Mouse (Mus musculus) urinary bladder, postnatal 14 days (tissue): Measurements from ENCODE around the gene Dennd6a.
"Not testable (repeated sequence)": the region's sequence is repeated elsewhere in the genome, so short reads cannot be mapped to it uniquely, and the experiment has no call there.

Experiments used
- DNase-seq: peaks from one replicate; pipeline ENCODE4 v3.0.0; 2021; ENCODE audit warnings: low spot score

Dennd6a gene

DNA sequence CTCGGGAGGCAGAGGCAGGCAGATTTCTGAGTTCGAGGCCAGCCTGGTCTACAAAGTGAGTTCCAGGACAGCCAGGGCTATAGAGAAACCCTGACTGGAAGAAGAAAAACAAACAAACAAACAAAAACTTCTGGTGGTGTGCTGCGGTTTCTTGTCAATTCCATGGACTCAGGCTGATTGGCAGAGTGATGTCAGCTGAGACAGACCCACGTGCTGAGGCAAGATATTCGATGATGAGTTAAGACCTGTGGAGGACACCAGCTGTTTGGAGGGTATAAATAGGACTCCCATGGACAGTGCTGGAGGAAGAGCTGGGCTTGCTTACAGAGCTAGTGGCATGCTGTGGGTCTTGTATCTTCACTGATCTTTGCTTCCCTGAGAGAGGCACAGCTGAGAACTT lies at the start of gene Dennd6a:
Gene Dennd6a (plus strand): TSS at position 301 of the 400 bp plus-strand sequence.
- not testable (repeated sequence) for DNase-seq

DNA sequence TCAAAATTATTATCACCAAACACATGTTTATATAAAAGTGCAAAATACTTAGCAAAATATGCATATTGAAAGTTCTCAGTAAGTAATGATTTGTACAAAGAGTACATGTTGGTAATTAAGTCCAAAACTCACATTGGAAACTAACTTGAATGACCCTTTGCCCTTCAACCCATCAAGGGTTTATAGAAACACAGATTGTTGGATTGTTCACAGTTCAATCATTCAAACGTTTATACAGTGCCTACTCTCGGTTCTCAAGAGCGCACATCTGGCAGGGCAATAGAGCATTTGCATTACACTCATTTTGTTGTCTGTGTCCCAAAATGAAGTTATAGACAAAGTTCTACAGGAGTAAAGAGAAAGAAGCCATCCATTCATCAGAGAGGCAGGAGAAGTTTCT lies 47.7 kb upstream of the Dennd6a start:
- no peak for DNase-seq

DNA sequence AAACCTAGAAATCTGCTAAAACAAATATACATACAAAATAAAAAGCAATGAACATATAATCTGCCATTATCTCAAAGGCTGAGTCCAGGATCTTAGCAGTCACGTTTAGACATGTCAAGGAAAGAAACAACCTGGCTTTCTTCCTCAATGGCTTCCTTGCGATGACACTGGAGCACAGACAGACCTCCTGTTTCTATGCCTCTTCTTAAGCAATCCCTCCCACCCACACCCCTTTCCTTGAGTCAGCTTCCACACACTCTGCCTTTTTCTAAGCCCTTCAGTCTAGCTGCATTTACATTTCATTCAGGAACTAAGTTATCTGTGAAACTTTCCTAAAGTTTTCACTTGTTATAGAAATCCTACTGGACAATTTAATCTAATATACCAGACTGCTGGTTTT lies 45.4 kb upstream of the Dennd6a start:
- DNase-seq, result no peak

DNA sequence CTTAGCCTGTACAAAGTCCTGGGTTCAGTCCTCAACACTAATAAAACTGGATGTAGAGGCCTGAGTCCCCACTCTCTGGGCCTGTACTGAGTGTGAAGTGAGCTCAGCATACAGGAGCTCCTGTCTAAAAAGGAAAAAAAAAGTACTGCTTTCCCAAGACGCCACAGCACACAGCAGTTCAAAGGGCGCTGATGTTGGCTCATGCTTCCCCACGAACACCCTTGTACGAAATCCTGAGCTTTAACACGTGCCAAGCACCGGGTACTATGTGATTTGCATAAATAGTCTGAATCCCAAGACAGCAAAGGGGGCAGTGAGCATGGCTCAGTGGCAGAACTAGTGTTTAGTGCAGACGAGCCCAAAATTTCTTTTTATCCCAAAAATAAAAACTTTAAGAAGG lies 43.3 kb upstream of the Dennd6a start:
- DNase-seq, result no peak

DNA sequence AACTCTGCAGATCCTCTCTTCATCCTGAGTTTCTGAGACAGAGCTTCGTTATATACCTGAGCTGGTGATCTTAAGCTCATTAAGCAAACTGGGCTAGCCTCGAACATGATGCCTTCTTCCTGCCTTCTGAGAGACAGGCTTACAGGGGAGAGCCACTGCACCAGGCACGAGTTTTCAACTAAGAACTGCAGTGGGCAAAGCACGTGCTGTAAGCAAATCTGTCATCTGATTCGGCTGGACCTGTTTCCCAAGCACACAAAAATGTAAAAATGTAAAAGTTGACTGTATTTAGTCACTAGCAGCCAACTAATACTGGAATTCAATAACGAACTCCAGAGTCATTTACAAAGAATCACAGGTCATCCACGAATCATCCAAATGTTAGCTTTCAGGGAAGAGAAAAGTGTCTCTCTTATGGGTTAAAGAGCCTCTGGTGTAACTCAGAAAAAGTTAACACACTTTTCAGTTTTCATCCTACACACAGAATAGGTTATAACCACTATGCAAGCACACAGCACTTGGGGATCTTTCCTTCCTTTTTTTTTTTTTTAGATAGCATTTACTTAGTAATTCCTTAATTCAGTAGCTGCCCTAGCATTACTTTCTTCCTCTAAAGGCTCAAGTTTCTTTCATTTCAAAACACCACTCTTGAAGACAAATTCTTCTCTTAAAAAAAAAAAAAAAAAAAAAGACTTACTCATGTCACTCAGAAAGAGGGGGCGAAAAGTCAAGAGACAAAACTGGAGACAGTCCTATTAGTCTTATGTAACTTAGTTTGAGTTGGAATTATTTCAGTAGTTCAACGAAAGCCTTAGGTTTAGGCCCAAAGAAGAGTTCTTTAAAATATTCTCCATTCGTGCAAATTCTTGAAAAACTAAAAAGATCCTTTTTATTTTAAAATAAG lies 42.0 kb upstream of the Dennd6a start:
- no peak for DNase-seq

DNA sequence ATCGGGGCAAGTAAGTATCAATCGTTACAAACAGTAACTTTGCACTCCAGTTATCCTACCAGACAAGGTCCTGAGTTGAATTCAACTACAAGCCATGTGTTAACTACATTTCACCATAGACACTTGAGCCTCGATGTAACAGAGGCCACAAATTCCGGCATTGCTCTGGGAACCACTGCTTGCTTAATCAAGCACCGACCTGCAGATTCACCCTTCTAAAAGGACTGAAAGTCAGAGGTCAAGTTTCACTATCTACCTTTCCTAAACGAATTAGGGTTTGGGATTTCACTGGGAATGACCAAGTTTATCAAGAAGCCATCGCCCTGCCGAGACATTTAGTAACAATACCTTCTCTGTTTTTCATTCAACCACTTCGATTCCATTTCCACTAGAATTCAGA lies 40.9 kb upstream of the Dennd6a start:
- DNase-seq, result no peak

DNA sequence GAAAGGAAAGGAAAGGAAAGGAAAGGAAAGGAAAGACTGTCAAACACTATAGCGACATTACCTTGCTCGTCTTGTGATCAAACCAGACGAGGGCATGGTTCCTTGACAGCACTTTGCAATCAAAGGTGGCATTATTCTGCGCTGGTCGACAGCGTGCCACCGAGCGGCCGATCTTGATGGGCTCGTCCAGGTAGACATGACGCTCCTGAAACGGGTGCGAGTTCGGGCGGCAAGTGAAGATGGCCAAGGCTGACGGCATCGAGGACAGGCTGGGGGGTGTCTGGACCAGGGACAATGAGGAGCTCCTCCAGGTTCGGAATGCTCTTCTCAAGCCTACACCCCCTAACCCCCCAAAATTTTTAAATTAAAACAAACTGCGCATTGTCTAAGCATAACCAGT lies 40.4 kb upstream of the Dennd6a start:
- no peak for DNase-seq

DNA sequence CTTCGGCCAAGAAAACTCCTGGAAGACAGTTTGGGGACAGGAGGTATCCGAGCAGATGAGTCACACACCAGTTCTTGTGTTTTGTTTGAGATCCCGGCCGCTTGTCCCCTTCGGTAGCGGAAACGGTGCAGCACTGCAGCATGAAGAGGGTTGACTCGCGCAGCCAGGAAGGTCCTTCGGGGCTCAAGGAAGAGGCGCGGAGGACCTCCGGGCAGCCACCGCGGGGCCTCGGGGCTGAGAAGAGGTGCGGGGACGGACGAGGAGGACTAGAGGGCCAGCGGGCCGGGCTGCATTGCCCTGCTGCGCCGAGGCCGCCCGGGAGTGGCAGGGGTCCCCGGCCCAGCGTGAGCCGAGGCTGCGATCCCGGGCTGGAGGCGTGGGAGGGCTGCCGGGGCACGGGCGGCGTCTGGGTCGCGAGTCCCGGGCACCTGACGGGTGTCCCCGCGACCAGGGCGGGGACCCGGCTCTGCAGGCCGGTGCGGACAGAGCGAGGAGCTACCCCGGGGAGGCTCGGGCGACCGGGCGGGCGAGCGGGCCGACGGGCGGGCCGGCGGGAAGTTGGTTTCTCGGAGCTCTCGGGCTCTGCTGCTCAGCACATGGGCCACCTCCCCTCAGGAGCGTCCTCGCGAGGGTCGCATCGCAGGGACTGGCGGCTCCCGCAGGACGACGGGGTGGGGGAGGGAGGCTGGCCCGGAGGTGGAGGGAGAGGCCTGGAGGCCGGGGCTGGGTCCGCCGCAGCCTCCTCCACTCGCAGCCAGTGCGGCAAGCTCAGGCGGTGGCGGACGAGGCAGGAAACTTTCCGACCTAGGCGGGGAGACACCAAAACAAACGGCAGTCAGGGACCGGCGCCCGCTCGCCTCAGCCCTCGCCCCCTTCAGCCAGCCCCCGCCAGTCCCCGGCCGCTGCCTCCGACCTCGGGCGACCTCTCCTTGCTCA lies 39.6 kb upstream of the Dennd6a start:
- DNase-seq, result peak; percentile 49

DNA sequence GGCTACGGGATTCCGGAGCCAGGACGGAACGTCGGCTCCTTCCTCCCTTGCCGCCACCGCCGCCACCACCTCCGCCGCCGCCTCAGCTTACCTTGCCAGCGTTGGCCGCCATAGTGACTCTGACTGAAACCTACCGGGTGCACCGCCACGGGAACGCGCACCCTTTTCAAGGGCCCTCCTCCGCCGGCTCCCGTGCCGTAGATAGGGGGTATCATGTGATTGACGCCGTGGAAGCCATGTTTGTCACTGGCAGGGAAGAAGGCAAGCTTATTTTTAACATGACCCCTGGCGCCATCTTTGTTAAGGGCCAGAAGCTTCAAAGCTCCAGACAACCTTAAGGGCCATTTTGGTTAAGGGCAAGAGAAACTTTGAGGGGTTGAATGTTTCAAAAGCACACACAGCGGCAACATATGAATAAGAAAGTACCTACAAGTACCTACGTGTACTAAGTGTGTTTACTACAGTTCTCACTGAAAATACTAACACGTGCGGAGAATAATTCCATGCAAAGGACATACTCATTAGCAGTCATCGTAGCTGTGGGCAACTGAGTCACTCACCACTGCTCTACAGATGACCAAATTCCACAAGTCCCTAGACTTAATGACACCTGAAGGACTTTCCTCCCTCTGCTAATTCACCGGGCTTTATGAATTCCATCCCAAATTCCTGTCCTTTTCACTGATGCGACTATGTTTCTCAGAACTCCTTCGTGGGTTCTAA lies 38.7 kb upstream of the Dennd6a start, which contains the start of gene Slmap:
Gene Slmap (minus strand): TSS at position 175 of the 723 bp plus-strand sequence.
- DNase-seq, result peak; percentile 100

DNA sequence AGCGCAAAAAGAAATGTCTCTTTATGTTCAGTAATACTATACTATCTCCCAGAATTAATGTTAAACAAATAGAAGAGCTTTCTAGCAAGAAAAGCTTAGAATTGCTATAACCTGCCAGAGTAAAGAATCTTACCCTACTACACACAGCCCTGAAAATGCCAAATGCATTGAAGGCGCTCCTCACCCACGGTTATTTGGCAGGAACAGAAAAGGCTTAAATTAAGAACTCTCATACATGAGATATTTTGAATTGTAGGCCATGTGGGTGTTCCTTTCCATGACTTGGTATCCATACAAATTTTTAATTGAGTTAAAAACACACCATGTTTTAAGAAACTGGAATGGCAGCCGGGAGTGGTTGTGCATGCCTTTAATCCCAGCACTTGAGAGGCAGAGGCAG lies 34.4 kb upstream of the Dennd6a start:
- no peak for DNase-seq

DNA sequence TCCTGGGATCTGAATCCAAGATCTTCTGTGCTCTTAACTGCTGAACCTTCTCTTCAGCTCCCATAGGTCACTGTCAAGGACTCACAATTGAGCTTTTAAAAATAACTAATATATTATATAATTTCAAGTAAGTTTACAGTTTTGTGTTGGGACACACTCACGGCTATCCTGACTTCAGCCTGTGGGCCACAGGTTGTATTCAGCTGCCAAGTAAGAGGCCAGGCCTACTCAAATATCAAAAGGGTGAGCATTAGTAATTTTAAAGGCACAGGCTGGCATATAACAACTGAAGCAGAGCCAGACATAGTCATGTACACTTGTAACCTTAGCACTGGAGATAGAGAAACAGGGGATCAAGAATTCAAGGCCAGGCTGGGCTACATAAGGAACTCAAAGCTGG lies 33.1 kb upstream of the Dennd6a start:
- DNase-seq, result no peak

DNA sequence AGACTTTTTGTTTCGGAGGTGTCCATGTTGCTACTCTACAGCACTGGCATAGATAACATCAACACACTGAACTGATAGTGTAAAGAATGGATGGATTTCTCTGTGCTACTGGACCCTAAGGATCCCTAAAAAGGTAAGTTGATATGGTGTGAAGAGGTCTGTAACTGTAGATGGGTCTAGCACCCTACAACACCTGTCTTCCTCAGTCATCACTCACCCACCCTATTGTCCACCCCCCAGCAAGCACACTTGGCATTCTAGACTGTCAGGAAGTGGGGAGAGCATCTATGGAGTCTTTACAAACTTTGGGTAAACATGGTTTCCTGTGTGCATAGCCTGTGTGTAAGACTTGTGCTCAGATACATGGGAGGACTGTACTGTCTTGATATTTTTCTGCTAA lies 31.5 kb upstream of the Dennd6a start:
- DNase-seq, result no peak

DNA sequence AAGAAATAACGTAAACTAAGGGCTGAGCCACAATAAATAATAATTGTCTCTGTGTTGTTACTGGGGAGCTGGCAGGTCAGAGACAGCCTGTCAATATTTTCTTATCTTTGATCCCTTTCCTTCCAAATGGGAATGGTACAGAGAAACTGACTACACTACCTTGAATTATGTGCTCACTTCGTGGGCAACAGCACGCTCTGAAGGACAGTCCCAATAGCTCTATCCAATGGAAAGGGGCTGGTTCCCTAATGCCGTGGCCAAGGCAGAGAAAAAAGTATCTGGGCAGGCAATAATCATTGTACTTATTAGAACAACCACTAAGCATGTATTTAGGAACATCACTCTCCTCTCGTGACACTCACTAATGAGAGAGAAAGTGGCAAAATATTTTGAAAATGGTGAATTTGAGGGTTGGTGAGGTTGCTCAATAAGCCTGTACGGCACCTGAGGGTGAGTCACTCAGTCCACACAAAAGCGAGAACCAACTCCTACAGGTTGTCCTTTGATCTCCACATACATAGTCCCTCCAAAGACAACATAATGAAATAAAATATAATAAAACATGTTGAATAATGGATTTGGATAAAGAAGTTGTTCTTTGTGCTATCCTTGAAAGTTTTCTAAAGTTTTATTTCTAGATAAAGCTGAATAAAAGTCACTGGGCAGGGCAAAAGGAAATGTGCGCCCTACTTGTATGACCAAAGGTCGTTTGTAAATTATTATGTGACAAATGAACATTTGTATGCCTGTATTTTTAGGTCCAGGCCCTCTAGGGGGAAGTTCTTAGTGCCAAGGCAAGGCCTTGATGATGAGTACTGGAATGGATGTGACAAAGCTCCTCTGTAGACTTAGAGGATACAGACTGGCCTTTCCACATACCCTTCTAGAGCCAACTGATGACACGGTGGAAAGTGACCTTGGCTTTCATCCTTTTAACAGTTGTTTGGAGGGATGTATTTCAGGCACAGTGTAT lies 25.9 kb upstream of the Dennd6a start:
- no peak for DNase-seq

DNA sequence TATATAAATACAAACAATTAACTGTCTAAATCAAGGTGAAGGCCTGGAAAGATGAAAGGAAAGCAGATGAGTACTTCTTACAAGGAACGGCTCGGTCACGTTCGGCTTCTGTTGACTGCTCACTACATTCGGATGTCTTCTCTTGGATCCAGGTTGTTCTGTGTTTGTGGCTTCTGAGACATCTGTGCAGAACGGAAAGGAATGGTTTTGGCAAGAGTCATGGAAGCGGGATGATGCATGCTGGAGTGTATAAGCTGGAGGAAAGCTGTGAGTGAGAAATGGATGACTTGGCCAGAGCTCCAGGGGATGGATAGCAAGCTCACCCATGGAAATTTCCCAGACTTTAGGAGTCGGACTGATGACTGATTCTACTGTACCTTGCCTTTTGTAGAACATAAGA lies 22.9 kb upstream of the Dennd6a start:
- no peak for DNase-seq

DNA sequence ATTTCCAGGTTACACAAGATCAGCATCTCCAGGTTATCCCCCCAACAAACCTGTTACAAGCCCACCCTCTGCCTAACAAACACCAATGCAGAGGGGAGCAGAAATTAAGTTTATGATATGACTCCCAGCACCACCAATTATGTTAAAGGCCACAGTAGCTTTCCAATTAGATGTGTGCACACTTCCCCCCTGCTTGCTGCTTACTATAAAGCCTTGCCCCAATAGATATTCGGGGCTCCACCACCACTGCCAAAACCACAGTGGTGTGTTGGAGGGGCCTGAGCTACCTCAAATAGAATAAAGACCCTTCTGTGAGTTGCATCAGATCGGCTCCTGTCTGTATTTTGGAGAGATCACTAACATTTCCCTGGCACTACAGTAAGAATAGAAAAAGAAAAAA lies 21.2 kb upstream of the Dennd6a start:
- DNase-seq, result no peak

DNA sequence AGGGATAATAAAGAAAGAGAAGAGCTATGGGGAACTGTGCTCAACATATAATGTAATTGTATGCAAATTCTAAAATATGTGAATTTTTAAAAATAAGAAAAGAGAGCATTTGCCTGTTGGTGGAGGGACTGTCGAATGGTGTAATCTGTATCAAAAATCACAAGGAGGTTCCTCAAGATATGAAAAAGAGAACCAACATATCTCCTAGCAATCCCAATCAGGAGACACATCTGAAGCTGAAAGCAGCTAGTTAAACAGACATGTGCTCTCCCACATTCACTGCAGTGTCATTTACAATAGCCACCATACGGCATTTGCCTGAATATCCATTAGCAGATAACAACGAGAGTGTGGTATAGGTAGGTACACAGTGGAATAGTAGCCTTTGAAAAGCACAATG lies 20.8 kb upstream of the Dennd6a start:
- no peak for DNase-seq

DNA sequence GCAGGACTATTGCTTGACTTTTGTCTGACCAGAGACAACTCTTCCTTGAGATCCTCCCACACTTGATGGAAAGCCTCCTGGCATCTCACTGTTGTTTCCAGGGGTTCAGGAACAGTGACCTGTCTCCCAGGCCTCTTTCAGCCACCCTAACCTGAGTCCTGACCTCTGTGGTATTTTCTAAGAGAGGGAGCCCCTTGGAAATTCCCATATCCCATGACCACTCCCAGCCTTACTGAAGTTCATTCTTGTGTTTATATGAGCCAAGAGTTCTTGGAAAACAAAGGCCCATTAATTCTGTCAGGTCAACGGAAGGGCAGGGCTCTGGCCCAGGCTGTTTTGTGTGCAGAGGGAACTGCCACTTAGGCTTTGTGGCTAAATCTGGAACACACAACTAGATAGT lies 16.1 kb upstream of the Dennd6a start:
- no peak for DNase-seq

DNA sequence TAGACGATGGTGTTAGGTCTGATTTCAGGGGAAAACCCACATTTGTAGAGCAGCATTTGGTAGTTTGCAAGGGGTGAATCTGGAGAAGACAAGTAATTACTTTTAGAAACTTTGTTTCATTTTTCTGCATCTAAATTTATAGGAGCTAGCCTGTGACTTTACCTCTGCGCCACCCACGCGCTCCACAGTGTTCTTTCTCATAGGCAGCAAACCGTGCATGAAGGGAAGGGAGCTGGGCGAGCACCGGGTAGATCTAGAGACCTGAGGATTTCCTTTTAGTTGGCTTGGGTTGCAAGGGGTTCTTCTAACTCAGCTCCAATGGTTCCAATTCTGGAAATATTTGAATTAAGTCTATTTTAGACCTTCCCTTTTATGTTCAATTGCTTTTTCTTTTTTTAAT lies 15.1 kb upstream of the Dennd6a start:
- DNase-seq, result no peak

DNA sequence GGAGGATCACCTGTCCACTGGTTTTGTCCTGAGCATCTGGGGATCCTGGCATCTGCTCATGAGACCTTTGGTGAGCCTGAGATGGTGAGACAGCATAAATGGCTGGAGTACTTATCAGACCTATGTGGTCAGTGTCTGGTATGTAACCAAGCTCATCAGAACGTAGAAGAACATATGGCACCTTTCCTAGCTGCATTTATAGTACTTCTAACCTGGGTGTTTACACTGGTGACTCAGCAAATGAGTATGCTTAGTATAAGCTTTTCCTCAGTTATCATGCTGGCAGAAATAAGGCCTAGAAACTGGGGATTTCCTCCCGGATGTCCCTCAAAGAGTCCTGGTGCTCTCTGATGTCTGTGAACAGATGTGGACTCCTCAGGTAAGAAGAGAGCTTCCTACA lies 11.4 kb upstream of the Dennd6a start:
- no peak for DNase-seq

DNA sequence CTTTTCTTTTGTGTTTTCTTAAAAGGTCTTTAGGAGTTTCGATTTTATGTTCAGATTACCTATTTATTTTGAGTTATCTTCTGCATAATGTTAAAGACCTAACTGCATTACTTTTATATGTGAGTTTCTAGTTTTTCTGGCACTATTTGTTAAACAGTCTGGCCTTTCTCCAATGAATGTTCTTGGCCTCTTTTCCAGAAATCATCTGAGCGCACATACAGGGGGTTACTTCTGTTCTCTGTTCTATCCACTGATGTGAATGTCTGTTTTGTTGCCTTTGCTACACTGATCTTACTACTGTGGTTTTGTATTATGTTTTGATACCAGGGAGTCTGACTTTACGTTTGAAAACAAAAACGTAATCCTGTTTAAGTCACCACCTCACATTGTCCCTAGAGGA lies 3.8 kb upstream of the Dennd6a start:
- no peak for DNase-seq
